Mouse (Mus musculus) c-Kit-negative CD71-positive TER-119-positive erythroid progenitor cells, embryonic 14.5 days (primary cell): ENCODE results near the gene Vps4a.
"Not testable (repeated sequence)": the region's sequence is repeated elsewhere in the genome, so short reads cannot be mapped to it uniquely, and the experiment has no call there.

ENCODE experiments used
- DNase-seq: peaks from one replicate; pipeline ENCODE4 v3.0.0-alpha.2; 2013; ENCODE audit warnings: low read depth, low spot score

Gene Vps4a

GRCm38 (mm10) chr8:107030650-107031576 is at the start of gene Vps4a:
Gene Vps4a (plus strand): TSS chr8:107031222.
- DNase-seq = peak; percentile 89

DNA sequence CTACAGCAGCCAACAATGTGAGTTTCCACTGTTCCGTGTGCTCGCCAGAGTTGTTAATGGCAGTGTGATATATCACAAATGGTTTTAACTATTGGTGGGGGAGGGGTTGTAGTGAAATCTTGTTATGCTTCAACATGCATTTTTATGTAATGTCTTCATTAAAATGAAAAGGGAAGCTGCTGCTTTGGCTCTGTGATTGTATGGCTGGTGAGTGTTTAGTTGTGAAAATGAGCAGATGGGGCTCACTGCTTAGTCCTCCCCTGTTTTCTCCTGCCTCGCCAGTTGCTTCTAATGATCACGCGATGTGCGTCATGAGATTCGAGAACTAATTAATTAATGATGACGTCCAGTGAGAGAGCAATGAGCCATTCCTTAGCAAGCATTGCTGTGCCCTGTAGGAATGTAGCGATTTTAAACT is 45.6 kb upstream of the Vps4a start:
- DNase-seq = no peak

DNA sequence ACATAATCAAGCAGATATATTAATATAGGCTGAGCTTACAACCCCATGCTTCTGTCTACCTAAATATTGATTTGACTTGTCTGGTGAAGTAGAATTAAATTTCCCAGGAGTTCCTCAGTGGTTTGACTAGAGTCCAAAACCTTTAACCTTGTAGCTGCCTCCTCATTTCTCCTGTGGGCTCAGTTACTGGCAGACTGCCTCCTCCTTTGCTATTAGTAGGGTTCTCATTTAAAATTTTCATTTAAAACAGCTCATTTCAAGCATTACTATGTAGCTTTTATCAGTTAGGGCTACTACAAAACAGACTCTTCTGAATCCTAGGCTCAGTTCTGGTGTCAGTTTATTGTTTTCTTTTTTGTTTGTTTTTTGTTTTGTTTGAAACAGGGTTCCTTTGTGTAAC is 45.1 kb upstream of the Vps4a start:
- DNase-seq = no peak

DNA sequence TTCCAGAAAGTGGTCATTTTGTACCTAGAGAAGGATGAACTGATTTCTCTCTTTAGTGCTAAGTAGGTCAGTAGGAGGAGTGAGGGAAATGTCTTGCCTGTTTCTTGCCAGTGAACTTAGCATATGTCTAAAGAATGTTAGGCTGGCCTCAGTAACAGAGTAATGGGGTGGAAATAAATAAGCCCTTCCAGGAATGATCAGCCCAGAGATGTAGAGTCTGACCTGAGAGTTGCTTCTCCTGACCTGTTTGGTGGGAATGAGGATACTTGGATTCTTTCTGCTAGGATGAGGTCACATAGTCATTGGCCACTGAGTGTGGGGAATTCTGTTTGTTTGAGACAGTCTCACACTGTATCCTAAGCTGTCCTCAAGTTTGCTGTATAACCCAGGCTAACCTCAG is 43.5 kb upstream of the Vps4a start:
- DNase-seq = no peak

GRCm38 (mm10) chr8:106991393-106991792 is 39.6 kb upstream of the Vps4a start:
- DNase-seq = no peak

DNA sequence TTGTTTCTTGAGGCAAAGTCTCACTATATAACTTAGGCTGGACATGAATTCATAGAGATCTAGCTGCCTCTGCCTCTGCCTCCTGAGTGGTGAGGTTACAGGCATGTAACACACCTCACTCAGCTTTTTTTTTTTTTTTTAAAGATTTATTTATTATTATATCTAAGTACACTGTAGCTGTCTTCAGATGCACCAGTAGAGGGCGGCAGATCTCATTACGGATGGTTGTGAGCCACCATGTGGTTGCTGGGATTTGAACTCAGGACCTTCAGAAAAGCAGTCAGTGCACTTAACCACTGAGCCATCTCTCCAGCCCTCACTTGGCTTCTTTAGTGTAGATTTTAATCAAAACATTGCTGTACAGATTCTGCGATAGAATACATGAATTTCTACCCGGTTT is 34.7 kb upstream of the Vps4a start:
- not testable (repeated sequence) for DNase-seq

DNA sequence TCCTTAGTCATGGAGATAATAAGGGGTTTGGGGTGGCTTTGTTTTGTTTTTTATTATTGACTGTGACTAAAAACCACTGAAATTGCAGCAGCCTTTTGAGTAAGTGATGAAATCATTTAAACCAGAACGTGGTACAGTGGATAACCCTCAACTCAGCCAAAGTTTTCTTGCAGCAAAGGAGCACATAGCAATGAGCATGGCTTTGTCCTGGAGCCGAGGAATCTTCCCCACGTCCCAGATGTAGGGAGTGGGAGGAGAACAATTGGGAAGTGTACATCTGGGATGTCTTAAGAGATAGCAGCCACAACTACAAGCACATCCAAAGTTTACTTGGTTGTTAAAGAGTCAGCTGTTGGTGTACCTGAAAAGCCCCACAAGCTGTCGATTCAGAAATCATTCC is 33.6 kb upstream of the Vps4a start:
- DNase-seq = no peak

DNA sequence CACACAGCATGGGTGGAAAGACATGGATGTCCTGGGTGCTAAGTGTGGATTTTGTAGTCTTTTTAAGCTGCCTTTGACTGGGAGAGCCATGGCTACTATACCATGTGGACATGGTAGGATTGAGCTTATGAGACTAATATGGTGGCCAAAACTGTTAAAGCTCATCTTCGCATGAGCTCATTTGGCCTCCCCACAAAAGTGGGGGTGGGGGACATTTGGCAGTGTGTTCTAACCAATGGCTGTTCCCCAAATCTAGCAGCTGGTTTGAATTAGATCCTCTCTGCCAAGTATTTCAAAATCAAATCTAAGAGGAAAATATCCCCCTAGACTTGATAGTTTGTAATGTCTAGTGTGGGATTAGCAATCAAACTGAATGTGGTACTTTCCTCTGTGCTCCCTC is 32.0 kb upstream of the Vps4a start:
- no peak for DNase-seq

GRCm38 (mm10) chr8:107002532-107002931 is 28.5 kb upstream of the Vps4a start:
- peak; percentile 8 for DNase-seq

DNA sequence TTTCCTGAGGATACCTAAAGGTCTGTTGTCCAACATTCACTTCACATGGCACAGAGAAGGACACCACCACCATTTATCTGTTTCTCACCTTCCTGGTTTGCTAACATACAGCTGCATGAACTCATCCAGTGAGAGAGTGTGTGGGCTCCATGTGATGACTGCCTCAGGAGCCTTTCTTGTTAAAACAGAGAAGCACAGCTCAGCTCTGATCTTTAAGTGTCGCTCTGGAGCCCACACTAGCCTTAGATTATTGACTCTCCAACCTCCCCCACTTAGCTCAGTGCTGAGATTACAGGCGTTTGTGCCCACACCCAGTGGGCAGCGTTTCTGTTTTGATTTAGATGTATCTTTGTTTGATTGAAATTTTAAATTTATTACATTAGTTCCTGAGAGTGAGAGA is 23.2 kb upstream of the Vps4a start:
- no peak for DNase-seq

- no peak for DNase-seq
Observed at GRCm38 (mm10) chr8:107012666-107013065, 18.4 kb upstream of the Vps4a start.

DNA sequence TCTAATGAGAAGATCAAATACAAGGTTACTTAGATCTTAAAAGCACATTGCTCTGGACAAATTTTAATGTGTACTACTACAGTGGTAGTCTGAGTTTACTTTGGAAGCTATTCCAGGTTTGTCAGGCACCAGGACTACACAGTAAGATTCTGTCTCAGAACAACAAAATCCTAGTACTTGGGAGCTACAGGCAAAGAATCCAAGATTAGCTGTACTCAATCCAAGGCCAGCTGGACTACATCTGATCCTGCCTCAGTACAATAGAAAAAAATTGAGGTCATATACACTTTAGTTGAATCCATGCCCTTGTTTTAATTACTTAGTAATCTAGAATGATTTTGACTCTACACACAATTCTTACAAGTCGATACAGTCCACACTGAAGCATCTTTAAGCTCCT is 16.1 kb upstream of the Vps4a start:
- no peak for DNase-seq

DNA sequence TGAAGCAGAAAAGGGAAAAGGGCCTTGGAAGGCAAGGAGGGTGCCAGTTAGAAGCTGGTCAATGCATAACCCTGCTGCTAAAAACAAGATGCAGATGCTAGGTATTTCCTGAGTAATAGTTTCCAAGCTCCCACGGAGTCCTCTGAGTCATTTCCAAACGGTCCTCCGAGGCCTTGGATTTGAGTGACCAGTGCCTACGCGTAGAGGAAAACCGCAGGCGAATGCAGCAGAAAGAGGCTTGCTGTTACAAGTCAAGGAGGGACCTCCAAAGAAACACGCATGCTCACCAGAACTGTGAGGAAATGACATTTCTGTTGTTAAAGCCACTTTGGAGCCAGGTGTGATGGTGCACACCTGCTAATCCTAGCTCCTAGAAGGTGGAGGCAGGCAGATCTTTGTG is 7.5 kb upstream of the Vps4a start:
- DNase-seq = no peak

- DNase-seq = no peak
Observed at GRCm38 (mm10) chr8:107029310-107029709, 1.7 kb upstream of the Vps4a start.

DNA sequence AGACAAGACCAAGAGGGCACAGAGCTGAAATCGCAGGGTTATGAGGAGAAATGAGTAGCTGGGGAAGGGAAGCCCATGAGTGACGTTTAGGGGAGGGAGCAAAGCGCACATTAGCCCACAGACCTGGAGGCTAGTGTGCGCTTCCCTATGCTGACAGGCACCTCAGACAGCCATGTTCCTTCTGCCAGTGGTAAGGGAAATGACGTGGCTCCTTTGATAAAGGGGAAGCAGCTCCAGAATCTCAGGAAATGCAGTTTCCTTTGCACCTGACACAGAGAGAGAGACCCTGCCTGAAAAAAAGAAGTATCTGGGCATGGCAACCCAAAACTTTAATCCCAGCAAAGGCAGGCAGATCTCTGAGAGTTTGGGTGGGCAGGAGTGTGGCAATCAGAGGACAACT is 964 bp upstream of the Vps4a start:
- DNase-seq = no peak

- DNase-seq = peak; percentile 24
Observed at GRCm38 (mm10) chr8:107031577-107032090, 612 bp downstream of the Vps4a start.

DNA sequence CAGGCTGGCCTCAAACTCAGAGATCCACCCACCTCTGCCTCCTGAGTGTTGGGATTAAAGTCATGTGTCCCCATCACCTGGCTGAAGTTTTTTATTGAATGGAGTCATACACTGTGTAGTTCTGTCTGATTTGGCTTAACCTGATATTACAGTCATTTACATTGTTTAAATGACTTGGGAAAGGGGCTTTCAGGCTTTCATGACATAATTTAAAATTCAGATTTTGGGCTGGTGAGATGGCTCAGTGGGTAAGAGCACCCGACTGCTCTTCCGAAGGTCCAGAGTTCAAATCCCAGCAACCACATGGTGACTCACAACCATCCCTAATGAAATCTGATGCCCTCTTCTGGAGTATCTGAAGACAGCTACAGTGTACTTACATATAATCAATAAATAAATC is 2.6 kb downstream of the Vps4a start:
- not testable (repeated sequence) for DNase-seq

DNA sequence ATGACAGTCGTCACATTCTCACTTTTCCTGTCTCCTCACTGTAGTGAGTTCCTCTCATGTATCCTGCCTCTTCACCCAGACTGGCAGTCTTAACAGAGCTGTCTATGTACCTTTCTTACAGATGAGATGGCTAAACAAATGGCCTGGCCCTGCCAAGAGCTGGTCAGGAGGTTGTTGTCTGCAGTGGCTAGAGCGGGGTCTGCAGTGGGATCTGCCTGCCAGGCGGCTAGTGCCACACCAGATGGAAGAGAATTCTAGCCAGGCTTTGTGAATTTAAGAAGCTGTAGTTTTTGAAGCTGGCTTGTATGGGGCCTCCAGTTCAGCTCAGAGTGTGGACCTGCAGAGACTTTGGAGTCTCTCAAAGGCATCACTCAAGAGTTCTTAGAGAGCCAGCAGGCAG is 4.6 kb downstream of the Vps4a start:
- no peak for DNase-seq

DNA sequence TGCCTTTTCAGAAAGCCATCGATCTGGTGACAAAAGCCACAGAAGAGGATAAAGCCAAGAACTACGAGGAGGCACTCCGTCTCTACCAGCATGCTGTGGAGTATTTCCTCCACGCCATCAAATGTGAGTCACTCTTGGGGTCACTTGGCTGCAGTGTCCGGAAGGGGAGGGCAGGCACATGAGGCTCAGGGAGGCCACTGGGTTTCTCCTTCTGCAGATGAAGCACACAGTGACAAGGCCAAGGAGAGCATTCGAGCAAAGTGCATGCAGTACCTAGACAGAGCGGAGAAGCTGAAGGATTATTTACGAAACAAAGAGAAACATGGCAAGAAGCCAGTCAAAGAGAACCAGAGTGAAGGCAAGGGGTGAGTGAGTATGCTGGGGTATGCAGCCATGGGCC is 5.6 kb downstream of the Vps4a start:
- DNase-seq = no peak

DNA sequence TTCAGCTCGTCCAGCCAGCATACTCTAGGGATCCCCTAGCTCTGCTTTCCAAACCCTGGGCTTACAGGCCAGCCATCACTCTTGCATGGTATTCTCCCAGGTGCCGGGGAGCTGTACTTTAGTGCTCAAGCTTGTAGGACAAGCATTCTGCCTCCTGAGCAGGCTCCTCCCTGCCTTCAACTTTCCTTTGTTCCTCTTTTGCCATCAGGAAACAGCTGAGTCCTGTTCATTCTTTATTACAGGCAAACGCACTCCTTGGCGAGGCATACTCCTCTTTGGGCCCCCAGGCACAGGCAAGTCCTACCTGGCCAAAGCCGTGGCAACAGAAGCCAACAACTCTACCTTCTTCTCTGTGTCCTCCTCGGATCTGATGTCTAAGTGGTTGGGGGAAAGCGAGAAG is 9.6 kb downstream of the Vps4a start:
- no peak for DNase-seq

DNA sequence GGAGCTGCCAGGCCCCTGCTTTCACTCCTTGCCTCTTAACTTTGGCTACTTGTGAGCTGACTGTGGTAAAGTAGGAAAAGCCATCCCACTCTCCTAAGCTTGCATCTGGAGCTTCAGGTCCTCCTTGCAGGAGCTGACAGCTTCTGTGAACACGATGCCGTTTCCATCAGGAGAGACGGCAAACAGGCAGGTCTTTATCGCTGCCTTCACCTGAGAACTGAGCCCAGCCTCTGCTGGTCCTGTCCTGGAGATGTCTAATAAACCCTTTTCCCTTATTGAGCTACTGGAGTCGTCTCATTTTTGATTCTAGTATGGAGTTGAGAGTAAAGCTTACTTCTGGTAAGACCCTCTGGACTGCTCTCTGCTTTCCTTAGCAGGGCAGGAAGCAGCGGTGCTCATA is 14.5 kb downstream of the Vps4a start:
- no peak for DNase-seq

- DNase-seq = no peak
Observed at GRCm38 (mm10) chr8:107046976-107047375, 16.0 kb downstream of the Vps4a start.
